Mouse (Mus musculus): ENCODE measurements at regions not wholly inside any gene's neighbourhood (a gene's known extent, or its start where the extent isn't known, plus 50 kb on each side); places are given as distances from the start of the nearest gene placed in this dataset.
A peak's percentile ranks its signal among the peaks of the same experiment; 100 is the strongest.
"Not testable (repeated sequence)": the region's sequence is repeated elsewhere in the genome, so short reads cannot be mapped to it uniquely, and the experiment has no call there.

DNA sequence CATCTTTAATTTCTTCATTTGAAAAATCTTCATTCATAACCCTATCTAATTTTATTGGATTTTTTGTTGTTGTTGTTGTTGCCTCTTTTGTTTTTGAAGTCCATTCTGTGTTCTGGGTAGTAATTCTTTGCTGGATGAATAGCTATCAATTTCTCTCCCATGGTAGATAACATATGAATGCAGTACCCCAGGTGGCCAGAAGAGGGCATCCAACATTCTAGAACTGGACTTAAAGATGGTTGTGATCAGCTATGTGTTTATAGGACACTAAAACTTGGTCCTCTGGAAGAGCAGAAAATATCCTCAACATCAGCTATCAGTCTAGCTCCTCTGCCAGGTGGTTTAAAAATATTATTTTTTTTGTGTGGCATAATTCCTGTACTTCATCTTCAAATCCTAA lies 73.0 kb downstream of the Prl2c3 start:
- not testable (repeated sequence) for DNase-seq

DNA sequence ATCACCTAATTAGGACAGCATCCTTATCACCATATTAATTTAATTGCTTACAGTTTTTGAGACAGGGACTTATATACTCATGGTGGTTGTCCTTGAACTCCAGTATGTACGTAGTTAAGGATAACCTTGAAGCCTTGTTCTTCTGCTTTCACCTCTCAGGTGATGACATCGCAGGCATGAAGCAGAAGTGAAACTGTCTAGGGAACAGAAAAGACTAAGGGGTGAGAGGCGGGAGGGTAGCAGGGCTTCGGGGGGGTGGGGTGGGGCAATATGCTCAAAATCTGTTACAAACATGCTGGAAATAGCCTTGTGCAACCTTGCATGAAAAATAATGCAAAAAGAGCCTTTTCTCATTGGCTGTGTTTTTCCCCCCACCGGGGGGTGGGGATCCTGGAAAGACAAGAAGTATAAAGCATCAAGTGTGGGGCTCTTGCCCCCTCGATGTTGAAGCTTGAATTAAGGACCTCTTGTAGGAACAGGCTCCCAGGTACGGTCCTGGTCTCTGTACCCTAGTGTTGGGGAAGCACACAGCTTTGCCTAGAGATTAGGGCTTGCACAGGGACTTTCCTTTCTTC lies 81.8 kb downstream of the Prl2c3 start:
- not testable (repeated sequence) for DNase-seq

DNA sequence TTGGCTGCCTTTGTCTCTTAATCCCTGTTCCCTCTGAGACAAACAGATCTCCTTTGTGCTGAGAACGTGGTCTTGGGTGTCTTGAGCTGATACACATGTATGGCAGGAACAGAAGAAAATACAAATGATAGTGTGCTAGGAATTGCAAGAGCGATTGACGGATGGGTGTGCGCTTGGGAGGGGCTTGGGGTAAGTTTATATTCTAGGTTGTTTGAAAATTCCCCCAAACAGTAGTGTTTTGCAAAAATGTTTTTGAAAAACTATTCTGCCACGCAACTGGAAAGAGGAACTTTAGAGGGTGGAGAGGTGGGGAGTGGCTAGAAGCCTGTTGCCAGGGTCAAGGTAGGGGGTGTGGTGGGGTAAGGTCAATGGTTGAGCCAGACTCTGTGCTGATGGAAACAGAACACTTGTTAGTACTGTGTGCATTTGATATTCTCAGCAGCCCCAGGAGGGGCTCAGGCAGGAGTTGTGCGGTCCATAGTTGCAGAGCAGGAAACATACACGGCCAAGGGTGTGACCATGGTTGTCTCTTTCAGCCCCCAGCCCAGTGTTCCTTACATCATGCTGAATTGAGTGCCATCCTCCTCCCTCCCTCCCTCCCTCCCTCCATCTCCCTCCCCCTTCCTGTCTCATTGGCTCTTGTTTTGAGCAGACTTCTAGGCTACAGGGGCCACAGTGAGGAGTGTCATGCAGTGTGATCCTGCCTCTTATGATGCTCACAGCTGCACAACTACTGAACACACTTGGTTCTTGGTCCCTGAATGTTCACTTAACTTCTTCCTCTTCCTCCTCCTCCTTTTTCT lies 88.2 kb downstream of the Prl2c3 start:
- DNase-seq: no peak

DNA sequence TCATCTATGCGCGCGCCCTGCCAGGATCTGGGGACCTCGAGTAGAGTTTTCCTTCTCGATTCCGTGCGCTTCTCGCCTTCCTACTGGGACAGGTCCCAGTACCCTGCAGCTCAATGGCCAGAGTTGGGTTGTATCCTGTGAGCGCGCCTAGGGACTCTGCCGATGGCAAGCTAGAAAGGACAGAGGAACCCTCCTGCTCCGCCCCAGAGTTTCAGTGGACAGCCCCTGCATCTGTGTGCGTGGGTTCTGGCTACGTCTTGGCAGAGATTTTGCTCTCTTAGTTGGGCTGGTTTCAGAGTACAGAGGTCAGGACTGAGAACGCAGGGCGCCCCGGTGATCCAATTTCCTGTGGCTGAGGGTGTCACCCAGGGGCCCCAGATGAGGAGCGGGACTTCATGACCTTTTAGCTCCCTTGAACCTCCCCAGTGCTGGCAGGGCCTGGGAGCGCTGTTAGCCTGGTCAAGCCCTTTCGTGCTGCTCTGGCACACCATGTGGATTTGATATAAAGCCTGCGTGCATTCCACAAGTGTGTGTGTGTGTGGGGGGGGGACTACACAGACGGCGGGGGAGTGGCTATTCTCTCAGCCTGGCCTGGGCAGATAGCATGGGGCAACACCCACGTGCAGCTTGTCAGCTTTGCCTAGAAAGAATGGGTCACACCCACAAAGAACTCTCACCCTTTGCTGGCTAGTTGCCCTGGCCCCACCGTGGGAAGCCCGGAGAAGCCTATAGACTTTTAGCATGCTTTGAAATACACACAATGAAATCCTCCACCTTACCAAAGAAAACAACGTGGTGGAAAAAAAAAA lies 96.9 kb downstream of the Prl2c3 start:
- DNase-seq: not testable (repeated sequence)

DNA sequence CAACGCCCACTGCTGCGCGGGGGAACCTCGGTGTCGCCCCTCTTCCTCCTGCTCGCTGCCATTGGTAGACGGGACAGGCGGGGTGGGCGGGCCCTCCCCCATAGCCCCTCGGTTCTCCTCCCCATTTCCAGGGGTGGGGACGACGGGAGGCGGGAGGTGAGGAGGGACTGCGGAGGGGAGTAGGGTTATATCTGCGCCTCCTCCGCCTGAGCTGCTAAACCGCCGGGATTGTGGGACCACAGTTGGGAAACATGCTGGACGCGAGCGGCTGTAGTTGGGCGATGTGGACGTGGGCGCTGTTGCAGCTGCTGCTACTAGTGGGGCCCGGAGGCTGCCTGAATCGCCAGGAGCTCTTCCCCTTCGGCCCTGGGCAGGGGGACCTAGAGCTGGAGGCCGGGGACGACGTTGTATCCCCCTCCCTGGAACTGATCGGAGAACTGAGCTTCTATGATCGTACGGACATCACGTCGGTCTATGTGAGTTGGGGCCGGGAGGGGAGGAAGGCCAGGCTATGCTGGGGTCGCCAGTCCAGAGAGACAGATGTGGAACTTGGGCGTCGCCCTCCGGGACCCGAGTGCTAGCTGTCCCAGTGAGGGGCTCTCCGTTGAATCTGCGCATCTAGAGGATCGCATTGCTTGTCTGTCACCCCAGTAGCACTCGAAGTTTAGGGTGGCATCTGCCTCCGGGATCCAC lies 97.6 kb downstream of the Prl2c3 start:
- DNase-seq: not testable (repeated sequence)

DNA sequence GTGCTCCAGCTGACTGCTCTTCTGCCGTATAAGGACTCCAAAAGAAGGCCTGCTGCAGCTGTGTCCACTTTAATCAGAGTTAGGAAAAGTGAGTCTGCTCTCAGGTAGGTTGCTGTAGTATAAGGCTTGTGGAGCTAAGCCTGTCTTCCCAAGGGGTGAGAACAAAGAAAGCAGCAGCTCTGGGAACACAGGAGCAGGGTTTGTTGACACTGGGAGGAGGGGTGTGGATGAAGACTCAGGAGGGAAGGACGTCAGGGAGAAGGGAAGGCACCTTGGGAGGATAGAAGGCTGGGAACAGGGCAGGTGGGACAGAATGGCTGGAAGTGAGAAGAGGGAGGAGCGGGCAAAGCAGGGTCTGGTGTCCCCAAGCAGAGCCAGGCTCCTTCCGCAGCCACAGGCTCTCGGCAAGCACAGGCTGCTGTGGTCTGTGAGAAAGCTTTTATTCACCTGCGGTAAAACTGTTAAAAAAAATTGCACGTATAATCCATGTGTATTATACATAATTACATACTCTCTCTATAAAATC lies 106.2 kb downstream of the Prl2c3 start:
- not testable (repeated sequence) for DNase-seq

DNA sequence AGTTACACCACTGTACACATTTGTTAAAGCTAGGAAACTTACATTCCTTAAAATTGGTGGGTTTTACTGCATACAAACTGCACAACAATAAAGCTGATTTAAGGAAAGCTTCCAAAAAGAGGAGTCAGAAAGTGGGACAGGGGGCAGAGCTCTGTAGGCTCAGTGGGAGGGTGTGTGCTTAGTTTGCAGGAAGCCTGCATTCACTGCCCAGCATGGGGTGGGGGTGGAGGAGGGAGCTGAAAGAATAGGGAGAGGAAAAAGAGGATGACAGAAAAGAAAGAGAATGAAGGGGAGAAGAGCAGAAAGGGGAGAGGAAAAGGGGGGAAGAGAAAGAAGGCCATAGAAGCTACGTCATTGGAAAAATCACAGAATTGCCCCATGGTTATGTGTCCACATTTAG lies 111.1 kb downstream of the Prl2c3 start:
- DNase-seq: not testable (repeated sequence)

DNA sequence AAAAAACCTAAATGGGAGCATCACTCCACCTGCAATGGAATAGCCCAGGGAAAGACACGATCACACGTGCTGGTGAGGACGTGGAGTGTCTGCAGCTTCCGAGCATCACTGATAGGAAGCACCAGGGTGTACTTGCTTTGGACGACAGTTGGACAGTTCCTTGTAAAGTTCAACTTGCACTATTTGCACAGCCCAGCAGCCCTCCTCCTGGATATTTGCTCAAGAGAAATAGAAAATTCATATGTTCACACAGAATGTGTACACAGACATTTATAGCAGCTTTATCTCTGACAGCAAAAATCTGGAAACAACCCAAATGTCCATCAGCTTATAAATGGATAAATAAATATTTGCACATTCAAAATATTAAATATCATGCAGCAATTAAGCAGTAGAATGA lies 111.7 kb downstream of the Prl2c3 start:
- not testable (repeated sequence) for DNase-seq

DNA sequence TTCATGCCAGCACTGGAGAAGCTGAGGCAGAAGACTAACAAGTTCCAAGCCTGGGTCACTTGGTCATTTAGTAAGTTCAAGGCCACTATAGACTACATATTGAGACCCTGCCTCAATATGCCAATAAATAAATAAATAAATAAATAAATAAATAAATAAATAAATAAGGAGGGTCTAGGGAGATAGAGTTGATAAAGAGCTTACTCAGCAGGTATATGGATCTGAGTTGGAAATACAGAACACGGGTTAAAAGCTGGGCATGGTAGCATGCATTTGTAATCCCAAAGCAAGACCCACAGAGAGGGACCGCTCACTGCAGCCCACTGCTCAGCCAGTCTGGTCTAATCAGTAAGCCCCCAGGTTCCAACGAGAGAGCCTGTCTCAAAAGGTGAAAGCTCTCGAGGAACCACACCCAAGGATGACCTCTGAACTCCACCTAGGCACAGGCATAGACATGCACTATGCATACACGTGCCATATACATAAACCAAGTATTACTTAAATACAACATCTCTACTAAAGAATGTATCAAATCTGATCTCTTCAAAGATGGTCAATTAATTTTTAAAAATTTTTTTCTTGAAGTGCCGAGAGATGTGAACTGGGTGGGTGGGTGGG lies 115.4 kb downstream of the Ero1lb start:
- not testable (repeated sequence) for DNase-seq

DNA sequence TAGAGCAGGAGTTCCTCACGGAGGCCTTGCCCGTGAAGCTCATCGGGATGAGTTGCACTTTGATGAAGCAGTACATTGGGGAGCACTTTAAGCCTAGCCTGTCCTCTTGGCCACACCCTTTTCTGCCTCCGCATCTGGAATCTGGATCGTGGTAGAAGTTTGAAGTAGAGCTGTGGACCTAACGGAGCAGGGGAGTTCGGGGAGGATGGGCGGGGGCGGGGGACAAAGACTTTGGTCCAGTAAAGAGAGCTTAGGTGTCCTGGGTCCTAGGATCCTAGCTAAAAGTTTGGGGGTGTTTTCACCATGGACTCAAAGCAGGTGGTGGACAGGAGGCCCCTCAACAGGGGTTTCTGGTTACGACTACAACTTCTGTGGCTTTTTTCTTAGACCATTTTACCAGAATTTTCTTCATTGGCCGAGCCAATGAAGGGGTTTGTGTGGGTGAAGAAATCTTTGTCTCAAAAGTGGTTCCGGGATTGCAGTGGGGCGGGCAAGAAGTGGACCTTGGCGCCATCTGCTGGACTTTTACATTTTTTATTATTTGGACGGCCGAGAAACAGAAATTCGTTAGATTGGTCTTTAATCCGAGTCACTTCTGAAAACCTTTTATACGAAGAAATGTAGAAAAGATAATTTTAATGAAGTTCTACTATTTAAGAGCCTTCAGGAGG lies 114.7 kb downstream of the Ero1lb start:
- peak; percentile 8 for DNase-seq

DNA sequence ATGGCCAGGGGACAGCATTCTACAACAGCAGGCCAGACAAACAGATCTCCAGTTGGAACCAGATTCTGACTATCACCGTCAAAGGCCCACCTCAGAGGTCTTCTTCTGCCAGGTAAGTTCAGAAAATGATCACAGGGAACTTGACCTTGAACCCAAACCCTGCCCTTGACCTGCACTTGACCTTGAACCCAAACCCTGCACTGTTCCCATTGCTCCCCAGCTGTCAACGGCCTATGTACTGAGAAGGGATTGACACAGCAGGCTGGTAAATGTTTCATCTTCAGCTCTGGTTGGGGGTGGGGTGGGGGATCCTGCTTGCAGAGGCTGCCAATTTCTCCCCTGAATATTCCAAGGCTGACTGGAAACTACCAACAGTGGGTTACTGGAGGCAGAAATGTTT lies 111.7 kb downstream of the Ero1lb start:
- no peak for DNase-seq

DNA sequence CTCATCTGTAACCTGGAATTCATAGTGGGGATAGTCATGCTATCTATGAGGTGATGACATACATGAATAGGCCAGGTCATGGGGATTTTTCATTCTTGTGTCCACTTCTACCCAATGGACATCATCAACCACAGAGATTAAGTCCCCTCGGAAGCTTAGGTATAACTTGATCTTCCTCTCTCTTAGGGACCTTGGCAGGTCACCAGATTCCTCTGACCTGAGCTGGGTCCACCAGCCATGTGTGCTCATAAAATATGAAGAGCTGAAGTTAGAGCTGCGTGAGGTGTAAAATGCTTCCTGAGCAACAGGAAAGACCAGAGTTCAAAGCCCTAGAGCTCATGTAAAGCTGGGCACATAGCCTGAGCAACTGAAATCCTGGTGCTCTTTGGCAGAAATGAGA lies 105.3 kb downstream of the Ero1lb start:
- not testable (repeated sequence) for DNase-seq

DNA sequence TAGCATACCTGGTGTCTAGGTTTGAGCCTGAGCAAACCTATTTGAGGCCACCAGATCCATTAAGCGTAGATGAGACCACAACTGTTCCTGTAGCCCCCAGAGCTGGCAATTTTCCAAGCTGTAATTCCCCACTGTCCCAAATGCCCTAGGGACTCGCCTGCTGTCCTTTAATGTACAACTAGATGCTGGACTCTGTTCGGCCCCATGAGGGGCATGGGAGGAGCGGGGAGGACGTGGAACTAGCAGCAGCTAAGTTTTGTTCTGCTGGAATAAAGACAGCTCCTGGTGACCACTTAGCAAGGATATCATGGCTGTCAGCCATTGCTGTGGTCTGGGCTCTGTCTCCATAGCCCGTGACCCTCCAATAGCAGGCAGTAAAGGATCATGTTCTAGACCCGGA lies 103.1 kb downstream of the Ero1lb start:
- not testable (repeated sequence) for DNase-seq

DNA sequence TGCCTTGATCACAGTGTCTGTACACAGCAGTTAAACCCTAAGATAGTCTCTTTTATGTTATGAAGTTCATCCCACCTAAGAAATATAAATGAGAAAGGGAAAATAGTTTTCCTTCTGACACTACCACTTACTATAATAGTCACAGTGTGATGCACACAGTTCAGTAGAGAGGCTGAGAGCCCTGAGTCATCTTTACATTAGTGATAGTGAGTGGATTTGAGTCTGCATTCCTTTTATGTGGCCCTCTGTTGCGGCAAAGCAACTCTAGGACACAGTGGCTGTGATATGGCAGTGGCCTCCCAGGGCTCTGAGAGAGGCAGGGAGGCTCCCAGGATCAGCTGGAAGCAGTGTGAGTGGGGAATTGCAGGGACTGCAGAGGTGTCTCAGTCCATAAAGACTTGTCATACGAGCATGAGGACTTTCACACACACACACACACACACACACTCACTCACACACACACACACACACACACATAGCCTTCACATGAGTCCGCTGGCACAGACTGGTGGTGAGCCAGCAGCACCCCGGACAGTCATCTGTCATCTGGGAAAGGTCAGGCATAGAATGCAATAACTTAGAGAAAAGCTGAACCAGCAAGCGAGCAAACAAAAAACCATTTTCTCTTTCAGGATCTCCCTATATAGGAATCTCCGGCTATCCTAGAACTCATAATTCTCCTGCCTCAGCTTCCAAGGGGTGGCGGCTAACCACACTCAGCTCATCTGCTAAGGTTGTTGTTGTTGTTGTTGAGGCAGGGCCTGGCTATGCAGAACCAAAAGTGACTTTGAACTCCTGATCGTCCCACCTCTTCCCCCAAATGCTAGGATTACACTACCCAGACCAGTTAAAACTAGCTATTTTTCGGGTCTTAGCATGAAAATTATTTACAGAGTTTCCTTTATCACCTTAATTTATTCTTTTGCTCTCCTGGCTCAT lies 102.3 kb downstream of the Ero1lb start:
- not testable (repeated sequence) for DNase-seq

DNA sequence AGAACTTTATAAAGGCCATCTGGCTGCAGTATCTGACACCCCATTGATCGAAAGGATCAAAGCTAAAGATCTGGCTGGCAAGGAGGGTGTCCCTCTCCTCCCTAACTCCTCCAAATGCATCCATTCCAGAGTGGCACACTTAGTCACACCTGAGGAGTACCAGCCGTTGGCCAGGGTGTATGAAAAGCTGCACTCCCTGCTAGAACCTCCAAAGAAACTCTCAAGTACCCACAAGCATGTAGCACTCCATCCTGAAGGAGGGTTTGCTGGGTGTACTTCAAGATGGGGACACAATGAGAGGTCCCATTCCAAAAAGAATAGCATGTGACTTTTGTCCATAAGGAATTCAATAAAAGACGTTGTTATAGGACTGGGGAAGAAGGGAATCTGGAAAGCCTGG lies 100.4 kb downstream of the Ero1lb start:
- not testable (repeated sequence) for DNase-seq
